Mouse (Mus musculus) CD8-positive naive resting alpha-beta T cell, adult 2 months (primary cell): ENCODE results near the gene Plekhg2.

Experiments used
- DNase-seq, 2 experiments: peaks; one replicate each; pipeline ENCODE4 v3.0.0; 2022; ENCODE audit warnings: low read depth in 2 of 2, low spot score in 2 of 2

Plekhg2 gene

DNA sequence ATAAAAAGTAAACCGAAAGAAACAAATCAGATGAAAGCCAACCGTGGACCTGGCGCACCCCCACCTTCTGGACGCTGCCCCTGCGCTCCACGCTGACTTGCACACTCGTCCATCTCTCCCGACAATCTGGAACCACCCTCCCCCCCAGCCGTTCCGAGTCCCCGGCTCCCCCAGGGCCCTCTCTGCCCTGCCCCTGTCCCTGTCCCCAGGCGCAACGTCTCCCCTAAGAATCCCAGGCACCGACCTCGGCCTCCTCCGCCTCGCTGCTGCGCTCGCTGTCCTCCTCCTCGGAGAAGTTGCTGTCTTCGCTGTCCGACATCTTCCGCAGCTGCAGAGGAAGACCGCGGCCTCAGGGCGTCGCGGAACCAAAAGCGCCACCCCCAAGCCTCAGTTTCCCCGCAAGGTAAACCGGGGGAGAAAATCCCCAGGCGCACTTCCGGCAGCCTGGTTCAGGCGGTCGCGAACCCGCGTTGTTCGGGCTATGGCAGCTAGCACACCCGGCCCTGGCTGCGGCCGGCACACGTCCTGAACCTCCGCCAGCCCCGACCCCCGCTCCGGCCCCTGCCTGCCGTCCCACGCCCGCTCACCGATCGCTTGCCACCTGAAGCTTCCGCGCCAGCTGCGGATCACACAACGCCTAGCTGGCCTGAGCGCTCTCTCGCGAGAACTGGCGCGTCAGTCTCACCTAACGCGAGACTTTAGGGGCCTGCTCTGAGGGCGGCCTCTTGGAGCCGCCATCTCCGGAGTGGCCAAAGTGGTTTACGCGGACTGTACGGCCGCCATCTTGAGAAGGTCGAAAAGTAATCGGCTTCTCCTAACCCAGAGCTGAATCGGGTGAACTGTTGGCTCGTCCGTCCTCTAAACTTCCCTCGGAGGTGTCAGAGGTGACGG is 34.0 kb downstream of the Plekhg2 start, which contains the start of gene Supt5:
Gene Supt5, minus strand, starts transcription at position 639 of the 891 bp plus-strand sequence.
- DNase-seq, result peak; percentile 93

GRCm38 (mm10) chr7:28335471-28335870 is 36.9 kb downstream of the Plekhg2 start:
- DNase-seq, result no peak

GRCm38 (mm10) chr7:28334534-28334933 is 37.9 kb downstream of the Plekhg2 start:
- DNase-seq, result no peak

GRCm38 (mm10) chr7:28328260-28328659 is 44.1 kb downstream of the Plekhg2 start:
- DNase-seq, result no peak

DNA sequence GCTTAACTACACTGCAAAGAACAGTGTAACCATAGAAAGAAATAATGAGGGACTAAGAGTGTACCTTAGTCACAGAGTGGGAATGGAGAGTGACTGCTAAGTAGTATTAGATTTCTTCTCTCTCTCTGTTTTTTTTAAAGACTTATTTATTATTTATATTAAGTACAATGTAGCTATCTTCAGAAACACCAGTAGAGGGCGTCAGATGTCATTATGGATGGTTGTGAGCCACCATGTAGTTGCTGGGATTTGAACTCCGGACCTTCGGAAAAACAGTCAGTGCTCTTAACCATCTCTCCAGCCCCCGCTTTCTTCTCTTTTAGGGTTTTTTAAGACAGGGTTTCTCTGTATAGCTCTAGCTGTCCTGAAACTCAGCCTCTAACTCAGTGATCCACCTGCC is 45.9 kb downstream of the Plekhg2 start:
- no peak for DNase-seq

DNA sequence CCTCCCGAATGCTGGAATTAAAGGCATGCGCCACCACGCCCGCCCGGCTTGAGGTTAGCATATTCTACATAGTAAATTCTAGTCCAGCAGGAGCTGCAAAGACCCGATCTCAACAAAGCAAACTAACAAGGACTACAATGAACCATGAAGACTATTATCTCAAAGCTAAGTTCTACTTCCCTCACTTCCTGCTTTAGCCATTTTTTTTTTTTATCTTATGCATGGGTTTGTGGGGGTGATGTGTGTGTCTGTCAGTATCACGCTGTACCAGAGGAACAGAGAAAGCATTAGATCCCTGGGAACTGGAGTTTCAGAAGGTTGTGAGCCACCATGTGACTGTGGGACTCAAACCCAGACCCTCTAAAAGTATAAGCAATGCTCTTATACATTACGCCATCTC is 47.1 kb downstream of the Plekhg2 start:
- no peak for DNase-seq

- DNase-seq, result no peak
Observed at GRCm38 (mm10) chr7:28321974-28322720, 50.3 kb downstream of the Plekhg2 start.

DNA sequence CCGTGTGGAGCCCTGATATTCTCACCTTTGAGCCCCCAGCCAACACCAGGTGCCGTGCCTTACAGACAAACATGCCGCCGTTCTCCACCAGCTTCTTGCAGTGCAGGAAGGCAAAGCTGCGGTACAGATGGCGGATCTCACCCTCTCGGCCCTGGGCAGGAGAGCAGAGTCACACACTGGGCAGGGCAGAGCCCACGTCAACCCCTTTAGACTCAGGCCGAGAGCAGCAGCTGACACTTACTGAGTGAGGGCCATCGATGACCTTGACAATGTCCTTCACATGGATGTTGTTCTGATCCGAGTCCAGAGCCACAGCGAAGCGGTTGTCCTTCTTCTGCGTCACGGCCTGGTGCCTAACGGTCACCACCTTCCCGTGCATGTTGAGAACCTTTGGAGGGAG is 53.7 kb downstream of the Plekhg2 start:
- no peak for DNase-seq

DNA sequence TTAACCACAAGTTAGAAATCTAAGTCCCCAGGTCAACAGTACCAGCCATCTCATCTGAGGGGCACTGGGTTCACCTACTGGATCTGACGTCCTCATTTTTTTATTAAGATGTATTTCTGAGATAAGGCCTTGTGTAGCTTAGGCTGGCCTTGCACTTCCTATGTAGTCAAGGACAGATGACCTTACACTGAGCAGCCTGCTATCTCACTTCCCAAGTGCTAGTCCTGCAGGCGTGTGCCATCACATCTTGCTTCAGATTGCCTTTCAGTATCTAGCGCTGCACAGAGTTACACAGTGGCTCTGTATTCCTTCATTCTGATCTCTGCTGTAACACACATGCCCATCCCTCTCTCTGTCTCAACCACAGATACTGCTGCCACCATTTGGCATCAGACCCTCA is 54.4 kb downstream of the Plekhg2 start:
- DNase-seq, result no peak

DNA sequence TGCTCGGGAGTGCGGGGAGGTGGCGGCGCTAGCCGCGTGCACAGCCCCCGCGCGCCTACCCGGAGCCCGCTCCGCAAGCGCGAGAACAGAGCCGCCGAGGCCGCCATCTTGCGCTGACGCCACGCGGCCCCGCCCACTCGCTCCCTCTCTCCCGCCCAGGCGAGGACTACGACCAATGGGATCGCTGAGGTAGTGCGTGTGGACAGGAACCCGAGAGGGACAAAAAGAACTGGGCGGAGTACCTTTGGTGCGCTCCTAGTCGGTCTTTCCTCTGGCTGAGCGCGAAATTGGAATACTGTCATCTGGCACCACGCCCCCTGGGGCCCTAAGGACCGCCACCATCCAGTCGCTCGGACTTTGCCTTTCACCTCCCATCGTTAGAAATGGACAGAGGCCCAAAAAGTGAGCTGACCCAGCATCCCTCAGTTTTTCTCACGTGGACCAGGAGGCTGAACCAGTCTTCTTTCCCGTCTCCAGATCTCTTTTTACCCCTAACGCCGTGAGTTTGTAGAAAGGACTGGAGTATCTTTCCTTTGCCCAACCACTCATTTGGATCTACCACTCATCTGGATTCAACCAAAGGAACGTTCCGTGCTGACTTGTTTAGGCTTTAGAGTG is 60.4 kb downstream of the Plekhg2 start, which contains the start of gene Timm50:
Gene Timm50, minus strand, starts transcription at position 147 of the 618 bp plus-strand sequence.
- peak; percentile 93 to 95 for DNase-seq

- DNase-seq, result no peak
Observed at GRCm38 (mm10) chr7:28311151-28311925, 61.1 kb downstream of the Plekhg2 start.

DNA sequence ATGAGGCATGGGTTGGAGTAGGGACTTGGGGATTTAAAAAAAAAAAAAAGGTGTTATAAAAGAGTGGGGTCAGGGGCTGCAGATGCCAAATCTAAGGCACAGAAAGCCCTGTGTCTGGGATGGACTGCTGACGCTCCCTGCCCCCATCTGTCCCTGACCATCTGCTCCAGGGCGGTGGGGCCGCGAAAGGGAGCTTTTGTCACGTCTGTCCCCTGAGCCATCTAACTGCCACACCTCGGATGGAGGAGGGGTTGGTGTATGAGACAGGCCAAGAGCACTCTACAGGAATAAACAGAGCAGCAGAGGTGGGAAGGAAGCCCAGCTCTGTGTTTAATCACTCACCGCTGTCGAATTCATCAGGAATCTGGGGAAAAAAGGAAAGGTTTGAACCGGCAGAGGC is 62.7 kb downstream of the Plekhg2 start:
- DNase-seq, result no peak
